Mouse (Mus musculus) neural tube, embryonic 11.5 days (tissue): Measurements from ENCODE around the gene Ccl9. TPM values are rescaled to one million over a fixed set of nuclear protein-coding genes. Genes with fewer than 3 reads are reported as not detected.
A peak's percentile ranks its signal among the peaks of the same experiment; 100 is the strongest.

Experiments used
- ATAC-seq: fragments of 200-750 bp; cut with Nextera tagmentation; 2 replicates; pipeline ENCODE4 v1.8.0; 2017; ENCODE audit warnings: moderate number of reproducible peaks, mild to moderate bottlenecking, moderate TSS enrichment, moderate library complexity; ENCODE audit not compliant: insufficient read depth, low FRiP score, low TSS enrichment
- DNase-seq: peaks from one replicate; pipeline ENCODE4 v3.0.0-alpha.2; 2015; ENCODE audit warnings: low spot score
- H3K27ac ChIP-seq: fragments of 300-500 bp; sonication (generic); 2 replicates; pipeline ENCODE4 v1.5.1; 2014; ENCODE audit warnings: low read depth, mild to moderate bottlenecking, low read length
- H3K27me3 ChIP-seq: fragments of 300-500 bp; sonication (generic); 2 replicates; pipeline ENCODE4 v1.6.1; 2014; ENCODE audit warnings: mild to moderate bottlenecking, low read length, mixed read lengths; ENCODE audit not compliant: control insufficient read depth, insufficient read depth
- H3K36me3 ChIP-seq: fragments of 300-500 bp; sonication (generic); 2 replicates; pipeline ENCODE4 v1.6.1; 2014; ENCODE audit warnings: mild to moderate bottlenecking, low read length, moderate library complexity, mixed read lengths; ENCODE audit not compliant: control insufficient read depth, insufficient read depth
- H3K4me1 ChIP-seq: fragments of 300-500 bp; sonication (generic); 2 replicates; pipeline ENCODE4 v1.6.1; 2014; ENCODE audit warnings: low read length, mixed read lengths; ENCODE audit not compliant: control insufficient read depth, insufficient read depth
- H3K4me2 ChIP-seq: fragments of 300-500 bp; sonication (generic); 2 replicates; pipeline ENCODE4 v1.6.1; 2014; ENCODE audit warnings: low read depth, mild to moderate bottlenecking, moderate library complexity
- H3K4me3 ChIP-seq: fragments of 300-500 bp; sonication (generic); 2 replicates; pipeline ENCODE4 v1.5.1; 2014; ENCODE audit warnings: low read depth, low read length
- H3K9ac ChIP-seq: fragments of 300-500 bp; sonication (generic); 2 replicates; pipeline ENCODE4 v1.6.1; 2014; ENCODE audit warnings: mild to moderate bottlenecking, low read length
- H3K9me3 ChIP-seq: fragments of 300-500 bp; sonication (generic); 2 replicates; pipeline ENCODE4 v1.6.1; 2016; ENCODE audit warnings: low read length; ENCODE audit not compliant: control insufficient read depth
- WGBS: fragments of 180-500 bp; shearing (Covaris S2); extraction: QIAGEN DNeasy Blood & Tissue Kit; methylation state at CpG from one replicate; pipeline ENCODE4 v1.1.7; 2014; 5-methylcytosine and 5-hydroxymethylcytosine counted together
- polyA plus RNA-seq: library from polyadenylated mRNA; unstranded; fragments of >200 nt; fragmentation: Nextera tagmentation; extraction: Ambion mirVana; gene quantifications from 2 replicates; pipeline ENCODE4 v1.2.1, GENCODE M21; 2014

The Ccl9 gene
- polyA plus RNA-seq, 1 experiment from 2014 or later: 0.88 TPM

- no peak overlapping the region for H3K4me3 ChIP-seq
- no peaks in the 10 kb centered on the region for H3K9me3 ChIP-seq
- H3K4me1 ChIP-seq: no peaks in the 10 kb centered on the region
- DNase-seq (no peak), ATAC-seq (no peak)
- H3K4me2 ChIP-seq: no peak overlapping the region
- no peak overlapping the region for H3K9ac ChIP-seq
- WGBS: 66% methylated on average over 3 of the region's 3 CpGs
- no peaks in the 10 kb centered on the region for H3K27me3 ChIP-seq
- no peak overlapping the region for H3K27ac ChIP-seq
- no peaks in the 10 kb centered on the region for H3K36me3 ChIP-seq
Observed at GRCm38 (mm10) chr11:83536831-83537230, 41.6 kb downstream of the Ccl9 start.

DNA sequence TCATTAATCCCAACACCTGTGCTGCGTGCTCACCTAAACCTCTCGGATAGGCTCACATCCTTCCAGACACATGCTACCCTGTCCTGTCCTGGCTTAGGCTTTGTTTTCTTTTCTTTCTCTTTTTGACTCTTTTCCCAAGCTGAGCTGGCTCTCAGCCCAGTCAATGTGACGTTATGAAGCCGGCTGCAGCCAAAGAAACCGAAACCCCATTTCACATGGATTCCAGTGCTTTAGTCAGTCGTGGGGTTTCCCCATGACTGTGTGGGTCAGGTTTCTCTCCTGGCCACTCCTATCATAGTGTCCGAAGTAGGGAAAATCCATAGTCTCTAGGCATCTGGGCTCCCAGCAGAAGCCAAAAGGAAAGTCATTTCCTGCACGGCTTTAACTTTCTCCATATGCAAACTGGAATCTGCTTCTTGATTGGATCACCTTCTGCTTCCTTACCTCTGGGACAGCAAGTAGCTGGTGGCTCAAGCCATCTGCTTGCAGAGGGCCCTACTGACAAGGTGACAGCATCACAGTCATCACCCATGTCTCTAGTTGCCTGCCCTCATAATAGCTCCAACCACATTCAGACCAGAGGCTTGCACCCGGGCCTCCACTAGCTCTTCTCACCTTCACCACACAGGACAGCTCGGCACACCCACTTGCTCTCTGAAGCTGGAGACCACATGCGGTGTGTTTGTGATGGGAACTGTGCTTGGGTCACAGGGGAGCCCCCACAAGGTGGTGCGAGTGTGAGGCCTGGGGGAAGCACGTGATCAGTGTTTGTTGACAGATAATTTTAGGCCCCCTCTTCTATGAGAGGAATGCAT lies 43.6 kb downstream of the Ccl9 start:
- DNase-seq: peak; percentile 23

DNA sequence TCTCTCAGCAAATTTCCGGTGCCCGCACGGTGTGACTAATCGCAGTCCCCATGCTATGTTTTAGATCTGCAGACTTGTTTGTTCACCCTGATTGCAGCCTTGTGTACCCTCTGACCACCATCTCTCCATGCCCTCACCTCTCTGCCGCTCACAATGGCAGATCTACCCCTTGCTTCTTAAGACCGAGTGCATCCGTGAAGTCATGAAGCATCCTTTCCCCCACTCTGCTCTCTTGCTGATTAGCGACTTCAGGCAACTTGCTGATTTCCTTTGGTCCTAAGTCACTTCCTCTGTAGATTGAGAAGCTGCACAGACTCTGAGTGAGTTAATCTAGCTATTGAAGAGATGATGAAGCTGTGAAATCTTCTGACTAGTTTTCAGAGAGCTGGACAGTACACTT lies 44.3 kb downstream of the Ccl9 start:
- no peak for DNase-seq
- no peaks in the 10 kb centered on the region for H3K36me3 ChIP-seq
- H3K9ac ChIP-seq: no peak overlapping the region
- no peak overlapping the region for H3K4me3 ChIP-seq
- ATAC-seq: no peak
- no peaks in the 10 kb centered on the region for H3K4me1 ChIP-seq
- no peaks in the 10 kb centered on the region for H3K27me3 ChIP-seq
- no peaks in the 10 kb centered on the region for H3K9me3 ChIP-seq
- 85% methylated on average over 8 of the region's 8 CpGs for WGBS
- no peak overlapping the region for H3K4me2 ChIP-seq
- H3K27ac ChIP-seq: no peak overlapping the region

More for the DNA sequence above, 43.6 kb downstream of the Ccl9 start:
- Histone ChIP-seq H3K4me3 (no peak overlapping the region), H3K27me3 (no peaks in the 10 kb centered on the region), H3K9me3 (no peaks in the 10 kb centered on the region), H3K9ac (no peak overlapping the region), H3K4me2 (no peak overlapping the region), H3K36me3 (no peaks in the 10 kb centered on the region), H3K4me1 (no peaks in the 10 kb centered on the region), H3K27ac (no peak overlapping the region)
- WGBS: 57% methylated on average over 13 of the region's 13 CpGs
- ATAC-seq: no peak

- Histone ChIP-seq H3K27ac (no peak overlapping the region), H3K9ac (no peak overlapping the region), H3K36me3 (no peaks in the 10 kb centered on the region), H3K9me3 (no peaks in the 10 kb centered on the region), H3K27me3 (no peaks in the 10 kb centered on the region), H3K4me3 (no peak overlapping the region), H3K4me2 (no peak overlapping the region), H3K4me1 (no peaks in the 10 kb centered on the region)
- DNase-seq (no peak), ATAC-seq (no peak)
- 96% methylated on average over 1 of the region's 1 CpGs for WGBS
Observed at GRCm38 (mm10) chr11:83533192-83533591, 45.2 kb downstream of the Ccl9 start.

GRCm38 (mm10) chr11:83530360-83530759 lies 48.1 kb downstream of the Ccl9 start, which contains the start of gene Ccl5:
TSS of gene Ccl5 (minus strand) at chr11:83530518.
- Histone ChIP-seq H3K36me3 (no peaks in the 10 kb centered on the region), H3K9ac (no peak within 1 kb of the TSS), H3K4me3 (no peak within 1 kb of the TSS), H3K4me2 (no peak within 1 kb of the TSS), H3K27ac (no peak within 1 kb of the TSS), H3K9me3 (no peaks in the 10 kb centered on the region), H3K27me3 (no peaks in the 10 kb centered on the region), H3K4me1 (no peaks in the 10 kb centered on the region)
- ATAC-seq: no peak
- 87% methylated on average over 5 of the region's 5 CpGs for WGBS
- DNase-seq: no peak

DNA sequence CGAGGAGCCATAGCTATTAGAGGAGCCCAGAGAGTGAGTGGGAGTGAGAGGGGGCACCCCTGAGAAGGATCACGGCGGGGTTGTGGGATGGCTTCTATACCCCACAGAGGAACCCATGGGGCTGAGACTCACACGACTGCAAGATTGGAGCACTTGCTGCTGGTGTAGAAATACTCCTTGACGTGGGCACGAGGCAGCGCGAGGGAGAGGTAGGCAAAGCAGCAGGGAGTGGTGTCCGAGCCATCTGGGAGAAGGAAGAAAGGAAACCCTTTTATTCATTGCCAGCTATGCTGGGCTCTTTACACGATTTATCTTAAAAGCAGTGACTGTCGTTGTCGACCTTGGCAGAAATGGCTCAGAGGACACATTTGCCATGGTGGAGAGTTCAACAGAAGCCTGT lies 49.4 kb downstream of the Ccl9 start:
- no peak for ATAC-seq
- H3K27ac ChIP-seq: no peak overlapping the region
- H3K4me2 ChIP-seq: no peak overlapping the region
- H3K9me3 ChIP-seq: no peaks in the 10 kb centered on the region
- no peaks in the 10 kb centered on the region for H3K36me3 ChIP-seq
- H3K27me3 ChIP-seq: no peaks in the 10 kb centered on the region
- DNase-seq: no peak
- H3K4me1 ChIP-seq: no peaks in the 10 kb centered on the region
- no peak overlapping the region for H3K9ac ChIP-seq
- H3K4me3 ChIP-seq: no peak overlapping the region
- 81% methylated on average over 12 of the region's 12 CpGs for WGBS

Other genes starting within 250 kb of the Ccl9 start
- 7.0 and 7.2 TPM in 2 replicates for gene Rasl10b, start 169.5 kb downstream of the Ccl9 start, polyA plus RNA-seq
- gene Gas2l2, start 149.2 kb downstream of the Ccl9 start, polyA plus RNA-seq: 0.08 TPM in 1 of 2 replicates, not detected in the other
- gene 1700020L24Rik, start 141.0 kb downstream of the Ccl9 start, polyA plus RNA-seq: 0.31 and 0.92 TPM in 2 replicates
- gene Mmp28, start 115.6 kb downstream of the Ccl9 start, polyA plus RNA-seq: 3.1 and 3.2 TPM in 2 replicates
- 9.1 TPM in 2 replicates for gene Taf15, start 105.5 kb downstream of the Ccl9 start, polyA plus RNA-seq
- not detected in 2 replicates for gene Heatr9, start 56.5 kb downstream of the Ccl9 start, polyA plus RNA-seq
- not detected in 2 replicates for gene Ccl5, start 48.1 kb downstream of the Ccl9 start, polyA plus RNA-seq
- 1.3 and 2.5 TPM in 2 replicates for gene Ccl6, start 14.5 kb upstream of the Ccl9 start, polyA plus RNA-seq
- not detected in 2 replicates for gene Rpl9-ps1, start 67.0 kb upstream of the Ccl9 start, polyA plus RNA-seq
- gene Ccl3, start 70.7 kb upstream of the Ccl9 start, polyA plus RNA-seq: 0.95 and 1.0 TPM in 2 replicates
- gene Ccl4, start 83.9 kb upstream of the Ccl9 start, polyA plus RNA-seq: 0.37 and 1.1 TPM in 2 replicates
- gene Wfdc17, start 125.4 kb upstream of the Ccl9 start, polyA plus RNA-seq: 1.0 TPM in 1 of 2 replicates, not detected in the other
- not detected in 2 replicates for gene Wfdc18, start 130.4 kb upstream of the Ccl9 start, polyA plus RNA-seq
- not detected in 2 replicates for gene Wfdc21, start 168.3 kb upstream of the Ccl9 start, polyA plus RNA-seq
- 29.7 and 30.9 TPM in 2 replicates for gene Heatr6, start 175.1 kb upstream of the Ccl9 start, polyA plus RNA-seq